Comparison of ENCODE assay signal across 29 mouse cellular contexts in the genomic region with DNA sequence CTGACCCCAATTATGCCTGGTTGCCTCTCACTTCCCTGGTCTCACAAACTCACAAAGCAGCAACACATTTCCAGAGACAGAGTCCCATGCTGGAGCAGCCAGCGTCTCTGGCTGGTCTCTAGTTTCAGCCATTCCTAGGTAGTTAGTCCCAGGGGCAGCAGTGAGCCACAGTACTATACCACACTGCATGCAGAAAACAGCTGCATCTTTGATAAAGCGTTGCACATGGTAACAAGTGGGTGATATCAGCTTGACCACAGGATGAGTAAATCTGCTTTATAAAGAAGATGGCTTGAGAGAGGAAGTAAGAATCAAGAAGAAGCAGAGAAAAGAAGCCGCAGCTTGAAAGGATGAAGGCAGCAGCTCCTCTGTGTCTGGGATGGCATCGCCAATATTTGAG. TPM values are rescaled to one million over a fixed set of nuclear protein-coding genes. Genes with fewer than 3 reads are reported as not detected.
DNase-seq lines count a peak whose midpoint lies in the region; ATAC-seq and TF ChIP-seq lines count a peak whose summit lies in the region.
"Had no signal": no experiment of that assay in that cellular context is flagged by ENCODE, and none has a peak within 500 bp of the region (broad histone marks: within the 10 kb centered on the region; RNA-seq: fewer than 3 reads in every experiment).

No protein-coding gene starts in this region.

- peaks cover 0 to 17% of the 10 kb centered on the region in 2 experiments; a peak in 1 of 4 replicates for H3K4me1 ChIP-seq in MEL (ENCODE audit: control insufficient read depth in 1 of 2, insufficient read depth in 2 of 2, low read length in 2 of 2)
- peaks cover 18% of the 10 kb centered on the region for H3K4me1 ChIP-seq in cortical plate, adult 2 months (ENCODE audit: control insufficient read depth, insufficient read depth, low read length)
- H3K4me1 ChIP-seq: embryonic facial prominence, embryonic 15.5 days; forebrain, embryonic 13.5 days; heart, embryonic 12.5 days; hindbrain, embryonic 13.5 days; liver, embryonic 12.5 days; midbrain, embryonic 15.5 days had no signal

- no peak for TF ChIP-seq RAD21 in MEL (IDR thresholded peaks at IDR 0.05; ENCODE audit: low read depth, low read length)

- intact Hi-C loops in left cerebral cortex, adult 2 months (cut with DNase I) = loop anchor here (1.0 to 2.0 kb wide), 2 partner anchors 17 to 35 kb away; partner anchors contain the start of gene Adcy9

- TF ChIP-seq EP300 in MEL (IDR thresholded peaks at IDR 0.05; ENCODE audit: low read depth in 1 of 2, low read length in 2 of 2) = peak; percentile 49 to 52; a peak in 1 of 4 replicates

- ATAC-seq in megakaryocyte, adult 5-6 weeks (ENCODE audit: poor library complexity, severe bottlenecking) = peak; percentile 47
- ATAC-seq in erythroblast, adult 5-6 weeks (replicated peaks; ENCODE audit: low FRiP score, poor library complexity, severe bottlenecking) = no peak
- ATAC-seq: forebrain, embryonic 13.5 days; intestine, postnatal 0 days; liver, embryonic 12.5 days; liver, postnatal 0 days; midbrain, embryonic 15.5 days; Patski had no signal

- H3K27me3 ChIP-seq in MEL (ENCODE audit: control insufficient read depth in 1 of 2, insufficient read depth in 2 of 2, low read length in 2 of 2) = peaks cover 0 to 8% of the 10 kb centered on the region in 2 experiments; a peak in 3 of 4 replicates
- H3K27me3 ChIP-seq: CH12.LX; embryonic facial prominence, embryonic 15.5 days; forebrain, embryonic 13.5 days; heart, embryonic 12.5 days; hindbrain, embryonic 13.5 days; midbrain, embryonic 15.5 days; Patski had no signal

- DNase-seq in left cerebral cortex, adult 2 months (ENCODE audit: extremely low spot score in 1 of 2, low spot score in 2 of 2) = no peak
- DNase-seq in left cerebral cortex, adult 9 months (ENCODE audit: low spot score in 2 of 2) = no peak
- peak; percentile 59 for DNase-seq in MEL (ENCODE audit: low read depth, low spot score)
- no peak for DNase-seq in adrenal gland, postnatal 25 days
- DNase-seq in right cerebral cortex, adult 18-20 months = no peak
- DNase-seq: adrenal gland, postnatal 10 days; B cell, adult 2 months; cerebellum, adult 11-12 months; cerebellum, adult 9-11 months; gastrocnemius, postnatal 25 days; heart, adult 2 months; heart, postnatal 4 days; kidney, adult 9 months; kidney, postnatal 14 days; liver, postnatal 0 days; lung, postnatal 36 days had no signal

- peaks cover 0 to 8% of the 10 kb centered on the region in 2 experiments; a peak in 2 of 4 replicates for H3K36me3 ChIP-seq in MEL (ENCODE audit: control insufficient read depth in 1 of 2, insufficient read depth in 2 of 2, low read length in 2 of 2)
- H3K36me3 ChIP-seq: embryonic facial prominence, embryonic 15.5 days; heart, embryonic 12.5 days; hindbrain, embryonic 13.5 days; liver, embryonic 12.5 days; midbrain, embryonic 15.5 days had no signal

- no peaks in the 10 kb centered on the region for H3K9me3 ChIP-seq in MEL (replicated peaks; ENCODE audit: insufficient read depth, low read length)
- H3K9me3 ChIP-seq: embryonic facial prominence, embryonic 15.5 days; forebrain, embryonic 13.5 days; heart, embryonic 12.5 days; hindbrain, embryonic 13.5 days; liver, embryonic 12.5 days; midbrain, embryonic 15.5 days had no signal

- H3K27ac ChIP-seq in left cerebral cortex, adult 2 months = peak overlapping the region; percentile 88
- H3K27ac ChIP-seq in MEL (ENCODE audit: control insufficient read depth, low read depth, low read length) = no peak overlapping the region
- peak overlapping the region; percentile 74 for H3K27ac ChIP-seq in cortical plate, adult 2 months (ENCODE audit: insufficient read depth, low read length)
- H3K27ac ChIP-seq: embryonic facial prominence, embryonic 15.5 days; forebrain, embryonic 13.5 days; heart, adult 2 months; hindbrain, embryonic 13.5 days; liver, embryonic 12.5 days; midbrain, embryonic 15.5 days; stomach, postnatal 0 days had no signal

- no peak overlapping the region for H3K9ac ChIP-seq in MEL (ENCODE audit: control insufficient read depth, low read depth, low read length, poor library complexity, severe bottlenecking)
- H3K9ac ChIP-seq: embryonic facial prominence, embryonic 15.5 days; forebrain, embryonic 13.5 days; heart, embryonic 12.5 days; hindbrain, embryonic 13.5 days; liver, embryonic 12.5 days; liver, postnatal 0 days; midbrain, embryonic 15.5 days had no signal

- no peak for TF ChIP-seq CTCF in left cerebral cortex, adult 2 months (IDR thresholded peaks at IDR 0.05)
- TF ChIP-seq CTCF in MEL (IDR thresholded peaks at IDR 0.05 in 2 of 3, conservative IDR thresholded peaks at IDR 0.05 in 1 of 3; ENCODE audit: control insufficient read depth in 1 of 3, insufficient read depth in 1 of 3, low read depth in 2 of 3, low read length in 3 of 3, poor library complexity in 1 of 3, severe bottlenecking in 1 of 3) = no peak
- TF ChIP-seq CTCF in cortical plate, adult 2 months (IDR thresholded peaks at IDR 0.05; ENCODE audit: extremely low read depth, insufficient read depth, low read length) = no peak

- TF ChIP-seq POLR2A in MEL (IDR thresholded peaks at IDR 0.05; ENCODE audit: control insufficient read depth in 1 of 2, insufficient read depth in 1 of 2, low read depth in 1 of 2, low read length in 2 of 2, poor library complexity in 1 of 2) = no peak
- TF ChIP-seq POLR2A in cortical plate, adult 2 months (IDR thresholded peaks at IDR 0.05; ENCODE audit: extremely low read depth, insufficient read depth, low read length) = no peak

- no peak overlapping the region for H3K4me3 ChIP-seq in left cerebral cortex, adult 2 months
- no peak overlapping the region for H3K4me3 ChIP-seq in MEL (ENCODE audit: control insufficient read depth in 1 of 2, insufficient read depth in 1 of 2, low read depth in 2 of 2, low read length in 2 of 2)
- H3K4me3 ChIP-seq in cortical plate, adult 2 months (ENCODE audit: insufficient read depth, low read length) = no peak overlapping the region
- H3K4me3 ChIP-seq: embryonic facial prominence, embryonic 15.5 days; forebrain, embryonic 13.5 days; heart, adult 2 months; heart, embryonic 12.5 days; hindbrain, embryonic 13.5 days; liver, embryonic 12.5 days; midbrain, embryonic 15.5 days had no signal

- H3K79me2 ChIP-seq in MEL (ENCODE audit: control insufficient read depth, insufficient read depth, low read length, poor library complexity) = no peaks in the 10 kb centered on the region

TF ChIP-seq in MEL, 35 proteins besides CTCF, POLR2A, EP300 and RAD21:
- no peak for TF ChIP-seq ZC3H11A (IDR thresholded peaks at IDR 0.05; ENCODE audit: low read depth, low read length)
- peak; percentile 83 for TF ChIP-seq GATA1 (IDR thresholded peaks at IDR 0.05; ENCODE audit: low read depth, low read length)
- TF ChIP-seq MAZ (IDR thresholded peaks at IDR 0.05; ENCODE audit: low read depth, low read length) = no peak
- peak; percentile 50 for TF ChIP-seq TAL1 (IDR thresholded peaks at IDR 0.05; ENCODE audit: low read length)
- peak; percentile 75 for TF ChIP-seq ETS1 (IDR thresholded peaks at IDR 0.05; ENCODE audit: low read depth, low read length)
- peak; percentile 83; the same call in 1 of the 2 replicates for TF ChIP-seq RCOR1 (IDR thresholded peaks at IDR 0.05; ENCODE audit: low read depth, low read length)
- no peak for TF ChIP-seq TCF12 (IDR thresholded peaks at IDR 0.05; ENCODE audit: low read depth, low read length)

RNA-seq across cellular contexts. Expression of gene Adcy9, which starts 35.4 kb away (rescaled TPM):
- total RNA-seq in left cerebral cortex, adult 2 months (2021) = 10 to 100 TPM; 73.3 to 80.4 TPM
- 3.0 and 4.3 TPM in 2 replicates for total RNA-seq in MEL (2012; rRNA removed)
- polyA plus RNA-seq in MEL (2012; ENCODE audit: insufficient read depth in 1 of 2, insufficient read length in 2 of 2, low read depth in 1 of 2, low replicate concordance in 2 of 2, missing spikeins in 1 of 2) = 1 to 10 TPM in 1 of 2 experiments, not detected in 1; 3.0 TPM
- 29.7 and 33.1 TPM in 2 replicates for polyA plus RNA-seq in cortical plate, adult 2 months (2012; rRNA removed)
- 2.1 and 3.0 TPM in 2 replicates for total RNA-seq in megakaryocyte, adult 5-6 weeks (2015)
- total RNA-seq in megakaryocyte, adult 5-6 weeks (2017) = 2.3 and 3.8 TPM in 2 replicates
- 59.2 and 85.6 TPM in 2 replicates for total RNA-seq in adrenal gland, postnatal 25 days (2021)
- 0.19 and 1.5 TPM in 2 replicates for total RNA-seq in erythroblast, adult 5-6 weeks (2015; ENCODE audit: low replicate concordance)
- 1.2 and 3.1 TPM in 2 replicates for total RNA-seq in erythroblast, adult 5-6 weeks (2017; ENCODE audit: low replicate concordance)

Comparison
In these comparisons a context has a peak if more than half of its experiments do, and no peak if none do; other contexts are left out.
1. RNA of gene Adcy9, which starts 35.4 kb away (total RNA-seq): 59.2 to 85.6 TPM in adrenal gland, postnatal 25 days and 73.3 to 80.4 TPM in left cerebral cortex, adult 2 months; 3.0 to 4.3 TPM in MEL, 2.1 to 3.8 TPM in megakaryocyte, adult 5-6 weeks and 0.19 to 3.1 TPM in erythroblast, adult 5-6 weeks; every median in the first group is over 10 times any median in the second.